Mouse (Mus musculus): Measurements from ENCODE around the gene Ccr10.

DNA sequence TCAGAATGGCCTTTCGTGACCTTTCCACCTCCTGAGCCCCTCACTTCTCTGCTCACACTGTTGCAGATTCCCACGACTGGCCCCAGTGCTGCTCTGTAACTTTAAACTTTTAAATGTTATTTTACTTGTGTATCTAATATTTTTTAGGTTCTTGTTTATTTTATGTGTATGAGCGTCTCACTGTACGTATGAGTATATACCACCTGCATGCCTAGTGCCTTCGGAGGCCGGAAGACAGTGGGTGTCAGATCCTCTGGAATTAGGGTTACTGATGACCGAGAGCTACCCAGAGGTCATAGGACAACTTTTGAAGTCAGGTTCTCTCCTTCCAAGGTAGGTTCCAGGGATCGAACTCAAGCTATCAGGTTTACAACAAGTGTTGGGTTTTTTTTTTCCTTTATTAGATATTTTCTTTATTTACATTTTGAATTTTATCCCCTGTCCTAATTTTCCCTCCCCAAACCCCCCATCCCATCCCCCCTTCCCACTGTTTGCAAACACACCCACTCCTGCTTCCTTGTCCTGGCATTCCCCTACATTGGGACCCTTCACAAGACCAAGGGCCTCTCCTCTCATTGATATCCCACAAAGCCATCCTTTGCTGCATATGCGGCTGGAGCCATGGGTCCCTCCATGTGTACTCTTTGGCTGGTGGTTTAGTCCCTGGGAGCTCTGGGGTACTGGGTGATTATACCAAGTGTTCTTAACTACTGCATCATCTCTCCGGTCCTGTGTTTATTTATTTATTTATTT, 32.9 kb downstream of the Ccr10 start:
- TF ChIP-seq CTCF (IDR thresholded peaks at IDR 0.05; ENCODE audit: control insufficient read depth, insufficient read depth, insufficient replicate concordance, low read depth, low read length) (no peak), POLR2A (IDR thresholded peaks at IDR 0.05; ENCODE audit: control insufficient read depth, low read depth, low read length) (no peak)

Data from testis, adult 2 months (tissue).